Mouse (Mus musculus): ENCODE measurements around the gene Nat10. TPM values are rescaled to one million over a fixed set of nuclear protein-coding genes. Genes with fewer than 3 reads are reported as not detected.

Nat10 gene
- total RNA-seq, 1 experiment from 2014 or later = 50.5 TPM

DNA sequence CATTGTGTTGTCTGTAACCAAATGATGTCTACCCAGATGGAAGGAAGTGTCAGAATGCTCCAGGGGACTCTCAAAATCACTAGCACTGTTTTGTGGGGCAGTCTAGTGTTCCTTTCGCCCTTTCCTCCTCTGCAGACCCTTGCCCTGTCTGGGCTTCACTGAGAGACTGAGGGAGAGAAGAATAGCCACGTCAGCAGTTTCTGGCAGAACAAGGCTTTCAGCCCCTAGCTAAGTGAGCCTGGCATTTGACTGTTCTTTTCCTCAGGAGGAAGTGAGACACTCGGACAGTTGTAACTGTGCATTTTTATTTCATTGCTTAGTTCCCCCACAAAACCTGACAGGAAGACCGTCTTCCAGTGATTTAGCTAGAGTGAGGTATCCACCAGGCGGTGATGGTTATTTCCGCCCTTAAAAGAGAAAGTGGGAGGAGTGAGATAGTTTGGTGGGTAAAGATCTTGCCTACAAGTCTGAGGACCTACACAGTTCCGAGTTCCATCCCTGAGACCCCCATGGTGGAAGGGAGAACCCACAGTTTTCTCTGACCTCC, 88.4 kb downstream of the Nat10 start:
- ATAC-seq (replicated peaks; ENCODE audit: low read depth, poor library complexity, severe bottlenecking) = peak; percentile 54

Other genes with a start within 250 kb of the Nat10 start
- 0.39 and 0.41 TPM in 2 replicates for gene Abtb2, start 195.0 kb downstream of the Nat10 start, total RNA-seq (2017)
- 522 and 606 TPM in 2 replicates for gene Caprin1, start 36.4 kb upstream of the Nat10 start, total RNA-seq (2017)
- 380 and 387 TPM in 2 replicates for gene Lmo2, start 196.7 kb upstream of the Nat10 start, total RNA-seq (2017)

Data from common myeloid progenitor, adult 5-6 weeks (primary cell).